Mouse (Mus musculus) midbrain, embryonic 11.5 days (tissue): ENCODE results near the gene Hpse2. TPM values are rescaled to one million over a fixed set of nuclear protein-coding genes. Genes with fewer than 3 reads are reported as not detected.

ENCODE experiments used
- ATAC-seq: fragments of 200-750 bp; cut with Nextera tagmentation; 2 replicates; pipeline ENCODE4 v1.8.0; 2017; ENCODE audit warnings: moderate TSS enrichment, moderate library complexity; ENCODE audit not compliant: low FRiP score
- DNase-seq: peaks from one replicate; pipeline ENCODE4 v3.0.0; 2015; ENCODE audit warnings: low spot score; ENCODE audit errors: missing footprints
- H3K27ac ChIP-seq: fragments of 300-500 bp; sonication (generic); 2 replicates; pipeline ENCODE4 v1.5.1; 2014; ENCODE audit warnings: low read depth, low read length
- H3K27me3 ChIP-seq: fragments of 300-500 bp; sonication (generic); 2 replicates; pipeline ENCODE4 v1.6.1; 2014; ENCODE audit warnings: mild to moderate bottlenecking, low read length, moderate library complexity, mixed read lengths; ENCODE audit not compliant: control insufficient read depth, insufficient read depth
- H3K36me3 ChIP-seq: fragments of 300-500 bp; sonication (generic); 2 replicates; pipeline ENCODE4 v1.6.1; 2014; ENCODE audit warnings: mild to moderate bottlenecking, low read length, moderate library complexity, mixed read lengths; ENCODE audit not compliant: control insufficient read depth, insufficient read depth
- H3K4me1 ChIP-seq: fragments of 300-500 bp; sonication (generic); 2 replicates; pipeline ENCODE4 v1.6.1; 2014; ENCODE audit warnings: low read length; ENCODE audit not compliant: control insufficient read depth, insufficient read depth
- H3K4me2 ChIP-seq: fragments of 300-500 bp; sonication (generic); 2 replicates; pipeline ENCODE4 v1.6.1; 2014; ENCODE audit warnings: mild to moderate bottlenecking, moderate library complexity
- H3K4me3 ChIP-seq: fragments of 300-500 bp; sonication (generic); 2 replicates; pipeline ENCODE4 v1.5.1; 2014; ENCODE audit warnings: low read depth, low read length
- H3K9ac ChIP-seq: fragments of 300-500 bp; sonication (generic); 2 replicates; pipeline ENCODE4 v1.6.1; 2014; ENCODE audit warnings: low read length
- H3K9me3 ChIP-seq: fragments of 300-500 bp; sonication (generic); 2 replicates; pipeline ENCODE4 v1.6.1; 2016; ENCODE audit warnings: low read length; ENCODE audit not compliant: control insufficient read depth
- WGBS: fragments of 180-500 bp; shearing (Covaris S2); extraction: QIAGEN DNeasy Blood & Tissue Kit; methylation state at CpG from one replicate; pipeline ENCODE4 v1.1.7; 2014; 5-methylcytosine and 5-hydroxymethylcytosine counted together
- polyA plus RNA-seq: library from polyadenylated mRNA; unstranded; fragments of >200 nt; fragmentation: Nextera tagmentation; extraction: Ambion mirVana; gene quantifications from 2 replicates; pipeline ENCODE4 v1.2.1, GENCODE M21; 2014

The Hpse2 gene
- polyA plus RNA-seq, 1 experiment from 2014 or later: 0.04 TPM

DNA sequence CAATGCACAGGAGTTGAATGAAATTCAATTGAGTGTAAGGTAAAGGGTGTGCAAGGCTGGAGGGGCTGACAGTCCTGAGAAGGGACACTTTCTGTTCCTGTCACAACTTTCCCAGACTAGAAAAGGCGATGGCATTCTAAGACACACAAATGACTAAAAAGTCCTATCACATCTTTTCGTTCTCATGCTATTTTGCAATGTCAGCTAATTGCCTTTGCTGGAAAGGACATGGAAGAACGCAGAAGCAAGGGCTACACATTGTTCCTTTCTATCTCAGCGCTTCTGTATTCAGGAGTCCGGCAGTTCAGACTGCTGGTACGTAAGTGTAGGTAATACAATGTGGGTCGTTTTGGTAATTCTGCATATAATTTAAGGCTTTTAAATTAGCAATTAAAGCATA is 555.0 kb downstream of the Hpse2 start:
- no peaks in the 10 kb centered on the region for H3K36me3 ChIP-seq
- H3K9ac ChIP-seq: no peak overlapping the region
- no peak overlapping the region for H3K27ac ChIP-seq
- ATAC-seq (no peak), DNase-seq (no peak)
- WGBS: 88% methylated on average over 7 of the region's 7 CpGs
- H3K9me3 ChIP-seq: no peaks in the 10 kb centered on the region
- no peak overlapping the region for H3K4me3 ChIP-seq
- no peaks in the 10 kb centered on the region for H3K4me1 ChIP-seq
- no peak overlapping the region for H3K4me2 ChIP-seq
- no peaks in the 10 kb centered on the region for H3K27me3 ChIP-seq

- Histone ChIP-seq H3K9ac (no peak overlapping the region), H3K36me3 (no peaks in the 10 kb centered on the region), H3K27me3 (no peaks in the 10 kb centered on the region), H3K4me1 (no peaks in the 10 kb centered on the region), H3K9me3 (no peaks in the 10 kb centered on the region), H3K4me2 (no peak overlapping the region), H3K27ac (no peak overlapping the region), H3K4me3 (no peak overlapping the region)
- ATAC-seq (no peak), DNase-seq (no peak)
- 88% methylated on average over 2 of the region's 2 CpGs for WGBS
Measured at GRCm38 (mm10) chr19:42832251-42832650, 555.9 kb downstream of the Hpse2 start.

- Histone ChIP-seq H3K4me3 (no peak overlapping the region), H3K9me3 (no peaks in the 10 kb centered on the region), H3K27me3 (no peaks in the 10 kb centered on the region), H3K4me1 (no peaks in the 10 kb centered on the region), H3K27ac (no peak overlapping the region), H3K9ac (no peak overlapping the region), H3K36me3 (no peaks in the 10 kb centered on the region), H3K4me2 (no peak overlapping the region)
- 72% methylated on average over 4 of the region's 4 CpGs for WGBS
- DNase-seq (no peak), ATAC-seq (no peak)
Measured at GRCm38 (mm10) chr19:42829196-42829595, 559.0 kb downstream of the Hpse2 start.

DNA sequence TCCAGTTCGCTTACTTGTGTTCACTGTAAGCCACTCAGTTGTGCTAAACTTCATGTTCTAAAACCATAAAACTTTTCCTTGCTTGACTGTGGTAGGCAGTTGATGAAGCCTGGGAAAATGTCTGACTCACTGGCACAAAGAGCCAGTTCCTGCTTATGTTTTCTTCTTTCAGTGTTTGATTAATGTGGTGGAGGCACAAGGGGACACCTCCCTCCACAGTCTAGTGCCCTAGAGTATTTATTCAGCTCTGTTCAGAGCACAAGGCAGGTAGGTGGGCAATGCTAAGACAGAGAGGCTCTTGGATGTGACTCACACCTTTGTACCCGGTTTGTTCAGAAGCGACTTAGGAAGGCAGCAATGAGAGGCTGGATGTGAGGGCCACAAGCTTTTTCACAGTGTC is 560.3 kb downstream of the Hpse2 start:
- Histone ChIP-seq H3K36me3 (no peaks in the 10 kb centered on the region), H3K4me3 (no peak overlapping the region), H3K9ac (no peak overlapping the region), H3K27me3 (no peaks in the 10 kb centered on the region), H3K27ac (no peak overlapping the region), H3K4me1 (no peaks in the 10 kb centered on the region), H3K9me3 (no peaks in the 10 kb centered on the region), H3K4me2 (no peak overlapping the region)
- 86% methylated on average over 3 of the region's 3 CpGs for WGBS
- ATAC-seq (no peak), DNase-seq (no peak)

DNA sequence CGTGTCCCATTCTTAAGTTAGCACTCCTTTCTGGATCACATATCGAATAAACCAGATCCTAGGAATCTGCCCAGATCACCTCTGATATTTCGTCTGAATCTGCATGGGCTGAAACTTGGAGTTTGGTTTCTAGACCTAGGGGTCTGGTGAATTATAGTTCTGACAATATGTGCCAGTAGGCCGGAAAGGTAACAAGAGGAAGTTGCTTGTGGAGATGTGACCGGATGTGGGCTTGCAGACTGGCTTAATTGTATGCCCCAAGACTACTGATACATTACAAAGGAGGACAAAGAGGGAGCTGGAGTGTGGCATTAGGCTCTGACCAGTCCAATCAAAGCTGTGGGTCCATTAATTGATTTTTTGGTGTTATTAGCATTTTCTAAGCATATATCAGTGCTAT is 568.0 kb downstream of the Hpse2 start:
- no peaks in the 10 kb centered on the region for H3K36me3 ChIP-seq
- ATAC-seq (no peak), DNase-seq (no peak)
- H3K4me2 ChIP-seq: no peak overlapping the region
- no peaks in the 10 kb centered on the region for H3K9me3 ChIP-seq
- H3K9ac ChIP-seq: no peak overlapping the region
- H3K4me1 ChIP-seq: no peaks in the 10 kb centered on the region
- WGBS: 89% methylated on average over 5 of the region's 5 CpGs
- no peak overlapping the region for H3K27ac ChIP-seq
- no peak overlapping the region for H3K4me3 ChIP-seq
- H3K27me3 ChIP-seq: no peaks in the 10 kb centered on the region

- ATAC-seq (no peak), DNase-seq (no peak)
- Histone ChIP-seq H3K4me2 (no peak overlapping the region), H3K4me1 (no peaks in the 10 kb centered on the region), H3K27me3 (no peaks in the 10 kb centered on the region), H3K9me3 (no peaks in the 10 kb centered on the region), H3K27ac (no peak overlapping the region), H3K36me3 (no peaks in the 10 kb centered on the region), H3K9ac (no peak overlapping the region), H3K4me3 (no peak overlapping the region)
- 70% methylated on average over 2 of the region's 2 CpGs for WGBS
Measured at GRCm38 (mm10) chr19:42817761-42818160, 570.4 kb downstream of the Hpse2 start.

DNA sequence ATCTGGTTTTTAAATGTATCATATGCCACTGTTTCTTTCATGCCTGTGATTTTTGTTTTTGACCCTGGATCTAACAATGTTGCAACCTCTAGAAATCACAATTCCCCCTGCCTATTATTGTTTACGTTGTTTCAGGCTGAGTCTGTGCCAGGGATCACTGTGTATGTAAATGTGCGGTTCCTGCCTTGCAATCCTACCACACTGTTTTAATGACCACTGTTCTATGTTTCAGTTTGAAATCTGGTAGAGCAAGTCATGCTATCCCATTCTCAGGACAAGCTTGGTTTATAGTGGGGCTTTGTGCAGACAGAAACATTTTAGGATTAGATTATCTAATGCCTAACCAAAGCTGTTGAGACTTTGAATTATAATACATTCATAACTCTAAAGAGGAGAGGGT is 571.9 kb downstream of the Hpse2 start:
- H3K4me1 ChIP-seq: no peaks in the 10 kb centered on the region
- H3K9ac ChIP-seq: no peak overlapping the region
- H3K27ac ChIP-seq: no peak overlapping the region
- H3K36me3 ChIP-seq: no peaks in the 10 kb centered on the region
- ATAC-seq (no peak), DNase-seq (peak; percentile 62)
- H3K27me3 ChIP-seq: no peaks in the 10 kb centered on the region
- H3K4me3 ChIP-seq: no peak overlapping the region
- no peak overlapping the region for H3K4me2 ChIP-seq
- 91% methylated on average over 2 of the region's 2 CpGs for WGBS
- no peaks in the 10 kb centered on the region for H3K9me3 ChIP-seq

DNA sequence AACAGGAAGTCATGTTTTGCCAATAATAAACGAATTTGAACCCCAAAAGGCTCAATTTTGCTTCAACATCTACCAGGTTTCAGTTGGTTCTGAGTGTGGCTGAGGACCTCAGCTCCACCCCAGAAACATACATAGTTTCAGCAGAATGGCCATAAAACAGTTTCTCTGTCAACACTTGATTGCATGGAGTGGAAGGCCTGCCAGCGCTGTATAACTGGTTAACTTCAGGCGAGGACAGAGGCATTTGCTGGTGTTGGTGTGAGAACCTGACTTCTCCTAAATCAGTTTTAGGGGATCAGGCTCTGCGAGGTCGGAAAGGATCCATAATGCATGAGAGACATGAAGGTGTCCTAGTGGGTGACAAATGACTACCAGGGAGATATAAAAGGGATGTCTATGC is 578.0 kb downstream of the Hpse2 start:
- Histone ChIP-seq H3K4me1 (no peaks in the 10 kb centered on the region), H3K9me3 (no peaks in the 10 kb centered on the region), H3K4me2 (no peak overlapping the region), H3K9ac (no peak overlapping the region), H3K27ac (no peak overlapping the region), H3K27me3 (no peaks in the 10 kb centered on the region), H3K36me3 (no peaks in the 10 kb centered on the region), H3K4me3 (no peak overlapping the region)
- ATAC-seq: no peak
- DNase-seq: no peak
- WGBS: 85% methylated on average over 5 of the region's 5 CpGs

- Histone ChIP-seq H3K4me1 (no peaks in the 10 kb centered on the region), H3K36me3 (no peaks in the 10 kb centered on the region), H3K9ac (no peak overlapping the region), H3K27me3 (no peaks in the 10 kb centered on the region), H3K4me3 (no peak overlapping the region), H3K4me2 (no peak overlapping the region), H3K27ac (no peak overlapping the region), H3K9me3 (no peaks in the 10 kb centered on the region)
- DNase-seq (no peak), ATAC-seq (no peak)
- 88% methylated on average over 10 of the region's 10 CpGs for WGBS
Measured at GRCm38 (mm10) chr19:42809491-42809890, 578.7 kb downstream of the Hpse2 start.

DNA sequence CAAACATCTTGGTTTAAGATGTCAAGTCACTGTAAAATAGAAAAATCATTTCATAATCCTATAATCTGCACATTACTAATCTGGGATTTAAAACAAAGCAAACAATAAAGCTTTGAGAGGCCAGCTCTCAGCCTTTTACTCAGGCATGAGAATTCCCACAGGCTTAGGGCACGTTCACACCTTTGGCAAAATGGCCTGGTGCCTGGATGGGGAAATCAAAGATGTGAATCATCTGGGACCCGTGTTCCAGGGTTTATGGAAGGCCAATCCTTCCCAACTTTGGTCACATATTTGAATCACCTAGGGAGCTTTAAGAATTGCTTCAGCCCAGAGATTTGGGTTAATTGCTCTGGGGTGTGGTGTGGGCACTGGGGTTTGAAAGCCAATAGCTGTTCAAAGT is 590.3 kb downstream of the Hpse2 start:
- H3K9me3 ChIP-seq: no peaks in the 10 kb centered on the region
- no peak overlapping the region for H3K9ac ChIP-seq
- no peaks in the 10 kb centered on the region for H3K36me3 ChIP-seq
- H3K27me3 ChIP-seq: 0 out of 2 replicates have a peak, but pooled peaks cover 3% of the 10 kb centered on the region
- 66% methylated on average over 2 of the region's 2 CpGs for WGBS
- H3K4me2 ChIP-seq: no peak overlapping the region
- H3K27ac ChIP-seq: no peak overlapping the region
- no peak overlapping the region for H3K4me3 ChIP-seq
- DNase-seq (no peak), ATAC-seq (no peak)
- H3K4me1 ChIP-seq: no peaks in the 10 kb centered on the region
